Mouse (Mus musculus): ENCODE results near the gene Smim24.

Smim24 gene

GRCm38 (mm10) chr10:81441019-81441418 lies 48.2 kb downstream of the Smim24 start:
- no peak for DNase-seq

All from kidney, adult 8-10 months (tissue).